In the genomic region with DNA sequence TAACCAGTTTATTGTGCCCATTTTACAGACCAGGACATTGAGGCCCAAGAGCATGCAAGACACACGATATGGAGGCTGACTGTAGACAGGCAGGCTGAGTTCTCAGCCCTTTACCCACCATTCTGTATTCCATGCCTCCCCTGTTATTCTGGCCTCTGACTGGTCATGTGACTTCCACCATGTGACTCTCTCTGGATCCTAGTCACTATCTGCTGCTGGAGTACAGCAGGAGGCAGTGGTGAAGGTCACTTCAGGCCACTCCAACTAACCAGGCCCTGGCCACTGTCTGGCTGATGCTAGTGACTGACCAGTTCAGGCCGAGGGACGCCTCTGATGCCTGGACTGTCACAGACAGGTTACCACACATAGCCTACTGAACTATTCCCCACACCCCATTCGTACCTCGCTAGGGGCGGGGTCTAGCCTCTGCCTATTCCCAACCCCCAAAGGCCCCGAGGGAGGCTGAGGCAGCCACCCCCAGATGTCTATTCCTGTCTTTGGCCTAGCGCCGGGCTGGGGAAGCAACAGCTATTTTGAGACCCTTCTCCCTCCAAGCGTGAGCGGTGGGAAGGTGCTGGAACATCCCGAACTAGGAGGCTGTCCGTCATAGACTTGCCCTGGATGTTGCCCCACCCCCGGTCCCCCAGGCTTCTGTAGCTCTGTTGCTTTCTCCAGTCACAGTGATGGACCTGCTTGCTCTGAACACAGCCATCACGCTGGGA, we compare ENCODE assay signal across 12 mouse cellular contexts. TPM values are rescaled to one million over a fixed set of nuclear protein-coding genes. Genes with fewer than 3 reads are reported as not detected.
A peak's percentile ranks its signal among the peaks of the same experiment; 100 is the strongest.
DNase-seq lines count a peak whose midpoint lies in the region; ATAC-seq and TF ChIP-seq lines count a peak whose summit lies in the region.
"Had no signal": no experiment of that assay in that cellular context is flagged by ENCODE, and none has a peak within 500 bp of the region (broad histone marks: within the 10 kb centered on the region; RNA-seq: fewer than 3 reads in every experiment).

No protein-coding gene starts in this region.

- no peaks in the 10 kb centered on the region for H3K9me3 ChIP-seq in heart, embryonic 13.5 days
- no peaks in the 10 kb centered on the region for H3K9me3 ChIP-seq in midbrain, embryonic 11.5 days (ENCODE audit: control insufficient read depth, low read length)
- H3K9me3 ChIP-seq: limb, embryonic 12.5 days; neural tube, embryonic 12.5 days had no signal

- peak overlapping the region; percentile 8 for H3K9ac ChIP-seq in heart, embryonic 13.5 days
- H3K9ac ChIP-seq in midbrain, embryonic 11.5 days (ENCODE audit: low read length) = no peak overlapping the region
- H3K9ac ChIP-seq: limb, embryonic 12.5 days; neural tube, embryonic 12.5 days had no signal

- H3K27ac ChIP-seq in cortical plate, adult 2 months (ENCODE audit: insufficient read depth, low read length) = 0 out of 2 replicates have a peak overlapping the region, but pooled peaks have one; percentile 16
- no peak overlapping the region for H3K27ac ChIP-seq in heart, embryonic 13.5 days (replicated peaks)
- H3K27ac ChIP-seq in midbrain, embryonic 11.5 days (ENCODE audit: low read depth, low read length) = no peak overlapping the region
- H3K27ac ChIP-seq: limb, embryonic 12.5 days; neural tube, embryonic 12.5 days had no signal

- no peak; the same call in 1 of the 2 replicates for ATAC-seq in heart, embryonic 13.5 days (ENCODE audit: extremely low read depth, insufficient number of reproducible peaks, low FRiP score, low TSS enrichment)
- ATAC-seq in midbrain, embryonic 11.5 days (ENCODE audit: low FRiP score) = no peak
- ATAC-seq: hindbrain, embryonic 16.5 days had no signal

- peaks cover 34% of the 10 kb centered on the region for H3K27me3 ChIP-seq in heart, embryonic 13.5 days (replicated peaks)
- peaks cover 15% of the 10 kb centered on the region for H3K27me3 ChIP-seq in midbrain, embryonic 11.5 days (ENCODE audit: control insufficient read depth, insufficient read depth, low read length)

- H3K4me1 ChIP-seq in cortical plate, adult 2 months (ENCODE audit: control insufficient read depth, insufficient read depth, low read length) = peaks cover 4% of the 10 kb centered on the region
- H3K4me1 ChIP-seq in heart, embryonic 13.5 days = peaks cover 10% of the 10 kb centered on the region
- peaks cover 6% of the 10 kb centered on the region for H3K4me1 ChIP-seq in midbrain, embryonic 11.5 days (ENCODE audit: control insufficient read depth, insufficient read depth, low read length)

- H3K4me2 ChIP-seq in heart, embryonic 13.5 days = peak overlapping the region; percentile 24
- no peak overlapping the region for H3K4me2 ChIP-seq in midbrain, embryonic 11.5 days
- H3K4me2 ChIP-seq: limb, embryonic 12.5 days; neural tube, embryonic 12.5 days had no signal

- no peaks in the 10 kb centered on the region for H3K36me3 ChIP-seq in heart, embryonic 13.5 days
- H3K36me3 ChIP-seq in midbrain, embryonic 11.5 days (ENCODE audit: control insufficient read depth, insufficient read depth, low read length) = no peaks in the 10 kb centered on the region
- H3K36me3 ChIP-seq: limb, embryonic 12.5 days; neural tube, embryonic 12.5 days had no signal

- 42% methylated on average over 15 of the region's 15 CpGs for WGBS in heart, embryonic 13.5 days
- WGBS in midbrain, embryonic 11.5 days = 56% methylated on average over 15 of the region's 15 CpGs

- no peak for TF ChIP-seq POLR2A in cortical plate, adult 2 months (IDR thresholded peaks at IDR 0.05; ENCODE audit: extremely low read depth, insufficient read depth, low read length)

- intact Hi-C loops in left cerebral cortex, postnatal 4 days (cut with DNase I) = loop anchor here (10.0 kb wide), 1 partner anchor 106 kb away; no protein-coding TSS in a partner anchor

- DNase-seq in left cerebral cortex, adult 18-20 months (ENCODE audit: low spot score in 2 of 2) = peak; percentile 77 to 79
- DNase-seq in left cerebral cortex, postnatal 4 days = no peak
- DNase-seq in right cerebral cortex, postnatal 10 days (ENCODE audit: low spot score in 2 of 2) = peak; percentile 77 to 78
- no peak for DNase-seq in spleen, postnatal 4 days (ENCODE audit: low spot score in 2 of 2)
- no peak for DNase-seq in midbrain, embryonic 11.5 days (ENCODE audit: low spot score, missing footprints)
- no peak for DNase-seq in layer of hippocampus, adult 11-12 months (ENCODE audit: low spot score)
- DNase-seq: lung, postnatal 36 days had no signal

- H3K4me3 ChIP-seq in cortical plate, adult 2 months (ENCODE audit: insufficient read depth, low read length) = no peak overlapping the region
- H3K4me3 ChIP-seq in heart, embryonic 13.5 days = no peak overlapping the region
- H3K4me3 ChIP-seq in midbrain, embryonic 11.5 days (ENCODE audit: low read depth, low read length) = no peak overlapping the region
- H3K4me3 ChIP-seq: limb, embryonic 12.5 days; neural tube, embryonic 12.5 days had no signal

- TF ChIP-seq CTCF in cortical plate, adult 2 months (IDR thresholded peaks at IDR 0.05; ENCODE audit: extremely low read depth, insufficient read depth, low read length) = no peak

RNA-seq across cellular contexts. Expression of gene Pop5, which starts 4.6 kb away (rescaled TPM):
- total RNA-seq in left cerebral cortex, adult 18-20 months (2021) = 100 to 1,000 TPM in 1 of 2 experiments, 10 to 100 TPM in 1; 95.9 to 111 TPM
- 10 to 100 TPM; 27.4 to 31.8 TPM for total RNA-seq in left cerebral cortex, postnatal 4 days (2021)
- 193 and 195 TPM in 2 replicates for polyA plus RNA-seq in cortical plate, adult 2 months (2012; rRNA removed)
- polyA plus RNA-seq in heart, embryonic 13.5 days (2015; fragmentation: Nextera tagmentation; extraction: Ambion mirVana) = 63.6 and 73.0 TPM in 2 replicates
- 91.0 and 98.7 TPM in 2 replicates for polyA plus RNA-seq in midbrain, embryonic 11.5 days (2014; fragmentation: Nextera tagmentation; extraction: Ambion mirVana)

RNA-seq across cellular contexts. Expression of gene Cabp1, which starts 36.8 kb away (rescaled TPM):
- 100 to 1,000 TPM; 288 to 320 TPM for total RNA-seq in left cerebral cortex, adult 18-20 months (2021)
- total RNA-seq in left cerebral cortex, postnatal 4 days (2021) = 10 to 100 TPM; 67.0 to 67.2 TPM
- 444 and 462 TPM in 2 replicates for polyA plus RNA-seq in cortical plate, adult 2 months (2012; rRNA removed)
- polyA plus RNA-seq in heart, embryonic 13.5 days (2015; fragmentation: Nextera tagmentation; extraction: Ambion mirVana) = 0.53 and 0.60 TPM in 2 replicates
- polyA plus RNA-seq in midbrain, embryonic 11.5 days (2014; fragmentation: Nextera tagmentation; extraction: Ambion mirVana) = 1.1 and 2.3 TPM in 2 replicates

RNA-seq across cellular contexts. Expression of gene Rnf10, which starts 41.7 kb away (rescaled TPM):
- total RNA-seq in left cerebral cortex, adult 18-20 months (2021) = 100 to 1,000 TPM; 247 to 256 TPM
- 100 to 1,000 TPM; 262 to 280 TPM for total RNA-seq in left cerebral cortex, postnatal 4 days (2021)
- polyA plus RNA-seq in cortical plate, adult 2 months (2012; rRNA removed) = 177 and 181 TPM in 2 replicates
- polyA plus RNA-seq in heart, embryonic 13.5 days (2015; fragmentation: Nextera tagmentation; extraction: Ambion mirVana) = 111 and 121 TPM in 2 replicates
- polyA plus RNA-seq in midbrain, embryonic 11.5 days (2014; fragmentation: Nextera tagmentation; extraction: Ambion mirVana) = 84.6 and 85.0 TPM in 2 replicates

RNA-seq across cellular contexts. Expression of gene Coq5, which starts 48.5 kb away (rescaled TPM):
- total RNA-seq in left cerebral cortex, adult 18-20 months (2021) = 10 to 100 TPM; 42.1 to 43.2 TPM
- total RNA-seq in left cerebral cortex, postnatal 4 days (2021) = 10 to 100 TPM; 29.7 to 33.8 TPM
- 31.3 and 31.8 TPM in 2 replicates for polyA plus RNA-seq in cortical plate, adult 2 months (2012; rRNA removed)
- 67.1 and 70.2 TPM in 2 replicates for polyA plus RNA-seq in heart, embryonic 13.5 days (2015; fragmentation: Nextera tagmentation; extraction: Ambion mirVana)
- polyA plus RNA-seq in midbrain, embryonic 11.5 days (2014; fragmentation: Nextera tagmentation; extraction: Ambion mirVana) = 58.6 and 59.1 TPM in 2 replicates

Comparison
In these comparisons a context has a peak if more than half of its experiments do, and no peak if none do; other contexts are left out.
1. DNase-seq: peak in left cerebral cortex, adult 18-20 months (2 of 2) and right cerebral cortex, postnatal 10 days (2 of 2); none in left cerebral cortex, postnatal 4 days (single experiment), spleen, postnatal 4 days (0 of 2), midbrain, embryonic 11.5 days (single experiment) and layer of hippocampus, adult 11-12 months (single experiment).
2. RNA of gene Cabp1, which starts 36.8 kb away (polyA plus RNA-seq): 444 to 462 TPM in cortical plate, adult 2 months; 1.1 to 2.3 TPM in midbrain, embryonic 11.5 days and 0.53 to 0.60 TPM in heart, embryonic 13.5 days; every median in the first group is over 100 times any median in the second.